Mouse (Mus musculus) stomach, postnatal 0 days (tissue): ENCODE data around the gene Sdsl.

Source experiments
- CTCF ChIP-seq: IDR thresholded peaks from 2 replicates; pipeline ENCODE4 v1.5.1; 2016; ENCODE audit warnings: antibody characterized with exemption, low read depth, mild to moderate bottlenecking, moderate library complexity
- EP300 ChIP-seq: optimal IDR thresholded peaks from 2 replicates; pipeline ENCODE3; 2016; ENCODE audit warnings: antibody characterized with exemption

- no peak for TF ChIP-seq CTCF
- no peak for TF ChIP-seq EP300
These were observed 25.3 kb downstream of the Sdsl start for GRCm38 (mm10) chr5:120447305-120447704.
